Mouse (Mus musculus): ENCODE results near the gene Arsa. TPM values are rescaled to one million over a fixed set of nuclear protein-coding genes. Genes with fewer than 3 reads are reported as not detected.

The Arsa gene
- polyA plus RNA-seq, 1 experiment from 2014 or later = 12.1 TPM

GRCm38 (mm10) chr15:89478622-89479021 lies 1.4 kb upstream of the Arsa start:
- no peaks in the 10 kb centered on the region for H3K36me3 ChIP-seq (ENCODE audit: control insufficient read depth, insufficient read depth, low read length)
- H3K9ac ChIP-seq (ENCODE audit: low read depth, low read length) = no peak overlapping the region
- WGBS = 78% methylated on average over 3 of the region's 3 CpGs
- H3K4me1 ChIP-seq (ENCODE audit: control insufficient read depth, insufficient read depth, low read length) = peaks cover 5% of the 10 kb centered on the region; the same call in 1 of the 2 replicates
- no peaks in the 10 kb centered on the region for H3K27me3 ChIP-seq (ENCODE audit: control insufficient read depth, insufficient read depth, low read length)
- no peak overlapping the region for H3K4me3 ChIP-seq (ENCODE audit: low read length)
- no peaks in the 10 kb centered on the region for H3K9me3 ChIP-seq (ENCODE audit: control insufficient read depth, low read length)
- ATAC-seq (ENCODE audit: low FRiP score, low TSS enrichment) = no peak
- no peak overlapping the region for H3K27ac ChIP-seq (ENCODE audit: low read depth, low read length)
- H3K4me2 ChIP-seq (replicated peaks; ENCODE audit: low read depth, low read length) = no peak overlapping the region

- Histone ChIP-seq H3K4me1 (ENCODE audit: control insufficient read depth, insufficient read depth, low read length) (peaks cover 5% of the 10 kb centered on the region; the same call in 1 of the 2 replicates), H3K4me2 (replicated peaks; ENCODE audit: low read depth, low read length) (no peak overlapping the region), H3K27me3 (ENCODE audit: control insufficient read depth, insufficient read depth, low read length) (no peaks in the 10 kb centered on the region), H3K27ac (ENCODE audit: low read depth, low read length) (no peak overlapping the region), H3K9ac (ENCODE audit: low read depth, low read length) (no peak overlapping the region), H3K36me3 (ENCODE audit: control insufficient read depth, insufficient read depth, low read length) (no peaks in the 10 kb centered on the region), H3K9me3 (ENCODE audit: control insufficient read depth, low read length) (no peaks in the 10 kb centered on the region), H3K4me3 (ENCODE audit: low read length) (no peak overlapping the region)
- no peak for ATAC-seq (ENCODE audit: low FRiP score, low TSS enrichment)
- 56% methylated on average over 8 of the region's 8 CpGs for WGBS
Measured at GRCm38 (mm10) chr15:89477806-89478205, 581 bp upstream of the Arsa start.

- peak overlapping the region; percentile 90 for H3K4me2 ChIP-seq (replicated peaks; ENCODE audit: low read depth, low read length)
- no peaks in the 10 kb centered on the region for H3K9me3 ChIP-seq (ENCODE audit: control insufficient read depth, low read length)
- H3K27ac ChIP-seq (ENCODE audit: low read depth, low read length) = peak overlapping the region; percentile 31; the same call in 1 of the 2 replicates
- peak overlapping the region; percentile 63 for H3K9ac ChIP-seq (ENCODE audit: low read depth, low read length)
- no peak for ATAC-seq (ENCODE audit: low FRiP score, low TSS enrichment)
- H3K27me3 ChIP-seq (ENCODE audit: control insufficient read depth, insufficient read depth, low read length) = no peaks in the 10 kb centered on the region
- WGBS = 4% methylated on average over 5 of the region's 5 CpGs
- H3K4me1 ChIP-seq (ENCODE audit: control insufficient read depth, insufficient read depth, low read length) = peaks cover 5% of the 10 kb centered on the region; the same call in 1 of the 2 replicates
- peak overlapping the region; percentile 58 for H3K4me3 ChIP-seq (ENCODE audit: low read length)
- no peaks in the 10 kb centered on the region for H3K36me3 ChIP-seq (ENCODE audit: control insufficient read depth, insufficient read depth, low read length)
Measured at GRCm38 (mm10) chr15:89476475-89476815, 780 bp downstream of the Arsa start.

- Histone ChIP-seq H3K36me3 (ENCODE audit: control insufficient read depth, insufficient read depth, low read length) (no peaks in the 10 kb centered on the region), H3K9me3 (ENCODE audit: control insufficient read depth, low read length) (no peaks in the 10 kb centered on the region), H3K9ac (ENCODE audit: low read depth, low read length) (peak overlapping the region; percentile 63), H3K4me2 (replicated peaks; ENCODE audit: low read depth, low read length) (peak overlapping the region; percentile 90), H3K4me3 (ENCODE audit: low read length) (peak overlapping the region; percentile 58), H3K27ac (ENCODE audit: low read depth, low read length) (peak overlapping the region; percentile 31; the same call in 1 of the 2 replicates), H3K27me3 (ENCODE audit: control insufficient read depth, insufficient read depth, low read length) (no peaks in the 10 kb centered on the region), H3K4me1 (ENCODE audit: control insufficient read depth, insufficient read depth, low read length) (peaks cover 5% of the 10 kb centered on the region; the same call in 1 of the 2 replicates)
- ATAC-seq (ENCODE audit: low FRiP score, low TSS enrichment) = peak; percentile 96
- 10% methylated on average over 44 of the region's 44 CpGs for WGBS
Measured at GRCm38 (mm10) chr15:89475611-89476474, 1.4 kb downstream of the Arsa start.

GRCm38 (mm10) chr15:89475293-89475600 lies 2.0 kb downstream of the Arsa start:
- ATAC-seq (ENCODE audit: low FRiP score, low TSS enrichment) = peak; percentile 13
- no peaks in the 10 kb centered on the region for H3K9me3 ChIP-seq (ENCODE audit: control insufficient read depth, low read length)
- peak overlapping the region; percentile 58; the same call in 1 of the 2 replicates for H3K4me3 ChIP-seq (ENCODE audit: low read length)
- H3K9ac ChIP-seq (ENCODE audit: low read depth, low read length) = peak overlapping the region; percentile 63; the same call in 1 of the 2 replicates
- no peak overlapping the region for H3K27ac ChIP-seq (ENCODE audit: low read depth, low read length)
- no peaks in the 10 kb centered on the region for H3K36me3 ChIP-seq (ENCODE audit: control insufficient read depth, insufficient read depth, low read length)
- H3K27me3 ChIP-seq (ENCODE audit: control insufficient read depth, insufficient read depth, low read length) = no peaks in the 10 kb centered on the region
- WGBS = 89% methylated on average over 7 of the region's 7 CpGs
- peaks cover 5% of the 10 kb centered on the region; the same call in 1 of the 2 replicates for H3K4me1 ChIP-seq (ENCODE audit: control insufficient read depth, insufficient read depth, low read length)
- H3K4me2 ChIP-seq (replicated peaks; ENCODE audit: low read depth, low read length) = peak overlapping the region; percentile 90

GRCm38 (mm10) chr15:89474596-89475292 lies 2.5 kb downstream of the Arsa start:
- no peaks in the 10 kb centered on the region for H3K9me3 ChIP-seq (ENCODE audit: control insufficient read depth, low read length)
- no peak for ATAC-seq (ENCODE audit: low FRiP score, low TSS enrichment)
- no peak overlapping the region for H3K27ac ChIP-seq (ENCODE audit: low read depth, low read length)
- no peak overlapping the region for H3K4me2 ChIP-seq (replicated peaks; ENCODE audit: low read depth, low read length)
- no peaks in the 10 kb centered on the region for H3K36me3 ChIP-seq (ENCODE audit: control insufficient read depth, insufficient read depth, low read length)
- H3K27me3 ChIP-seq (ENCODE audit: control insufficient read depth, insufficient read depth, low read length) = no peaks in the 10 kb centered on the region
- H3K9ac ChIP-seq (ENCODE audit: low read depth, low read length) = no peak overlapping the region
- no peak overlapping the region for H3K4me3 ChIP-seq (ENCODE audit: low read length)
- WGBS = 89% methylated on average over 19 of the region's 19 CpGs
- H3K4me1 ChIP-seq (ENCODE audit: control insufficient read depth, insufficient read depth, low read length) = peaks cover 5% of the 10 kb centered on the region; the same call in 1 of the 2 replicates

GRCm38 (mm10) chr15:89473921-89474320 lies 3.3 kb downstream of the Arsa start:
- Histone ChIP-seq H3K4me3 (ENCODE audit: low read length) (no peak overlapping the region), H3K4me1 (ENCODE audit: control insufficient read depth, insufficient read depth, low read length) (peaks cover 5% of the 10 kb centered on the region; the same call in 1 of the 2 replicates), H3K4me2 (replicated peaks; ENCODE audit: low read depth, low read length) (no peak overlapping the region), H3K27me3 (ENCODE audit: control insufficient read depth, insufficient read depth, low read length) (no peaks in the 10 kb centered on the region), H3K36me3 (ENCODE audit: control insufficient read depth, insufficient read depth, low read length) (no peaks in the 10 kb centered on the region), H3K27ac (ENCODE audit: low read depth, low read length) (no peak overlapping the region), H3K9me3 (ENCODE audit: control insufficient read depth, low read length) (no peaks in the 10 kb centered on the region), H3K9ac (ENCODE audit: low read depth, low read length) (no peak overlapping the region)
- WGBS = 96% methylated on average over 8 of the region's 8 CpGs
- ATAC-seq (ENCODE audit: low FRiP score, low TSS enrichment) = no peak

- no peak overlapping the region for H3K4me3 ChIP-seq (ENCODE audit: low read length)
- H3K27ac ChIP-seq (ENCODE audit: low read depth, low read length) = no peak overlapping the region
- H3K9me3 ChIP-seq (ENCODE audit: control insufficient read depth, low read length) = no peaks in the 10 kb centered on the region
- 86% methylated on average over 9 of the region's 9 CpGs for WGBS
- H3K4me1 ChIP-seq (ENCODE audit: control insufficient read depth, insufficient read depth, low read length) = peaks cover 5% of the 10 kb centered on the region; the same call in 1 of the 2 replicates
- H3K36me3 ChIP-seq (ENCODE audit: control insufficient read depth, insufficient read depth, low read length) = no peaks in the 10 kb centered on the region
- no peak overlapping the region for H3K4me2 ChIP-seq (replicated peaks; ENCODE audit: low read depth, low read length)
- H3K27me3 ChIP-seq (ENCODE audit: control insufficient read depth, insufficient read depth, low read length) = no peaks in the 10 kb centered on the region
- ATAC-seq (ENCODE audit: low FRiP score, low TSS enrichment) = no peak
- H3K9ac ChIP-seq (ENCODE audit: low read depth, low read length) = no peak overlapping the region
Measured at GRCm38 (mm10) chr15:89473370-89473769, 3.9 kb downstream of the Arsa start.

- ATAC-seq (ENCODE audit: low FRiP score, low TSS enrichment) = no peak
- WGBS = 93% methylated on average over 4 of the region's 4 CpGs
Measured at GRCm38 (mm10) chr15:89471476-89471875, 5.7 kb downstream of the Arsa start.

More at GRCm38 (mm10) chr15:89471476-89471875, 5.7 kb downstream of the Arsa start:
- H3K27ac ChIP-seq (ENCODE audit: low read depth, low read length) = no peak overlapping the region
- no peak overlapping the region for H3K9ac ChIP-seq (ENCODE audit: low read depth, low read length)
- no peaks in the 10 kb centered on the region for H3K9me3 ChIP-seq (ENCODE audit: control insufficient read depth, low read length)
- H3K36me3 ChIP-seq (ENCODE audit: control insufficient read depth, insufficient read depth, low read length) = no peaks in the 10 kb centered on the region
- H3K4me3 ChIP-seq (ENCODE audit: low read length) = no peak overlapping the region
- no peak overlapping the region for H3K4me2 ChIP-seq (replicated peaks; ENCODE audit: low read depth, low read length)
- H3K27me3 ChIP-seq (ENCODE audit: control insufficient read depth, insufficient read depth, low read length) = no peaks in the 10 kb centered on the region
- H3K4me1 ChIP-seq (ENCODE audit: control insufficient read depth, insufficient read depth, low read length) = peaks cover 5% of the 10 kb centered on the region; the same call in 1 of the 2 replicates
